In the genomic region with DNA sequence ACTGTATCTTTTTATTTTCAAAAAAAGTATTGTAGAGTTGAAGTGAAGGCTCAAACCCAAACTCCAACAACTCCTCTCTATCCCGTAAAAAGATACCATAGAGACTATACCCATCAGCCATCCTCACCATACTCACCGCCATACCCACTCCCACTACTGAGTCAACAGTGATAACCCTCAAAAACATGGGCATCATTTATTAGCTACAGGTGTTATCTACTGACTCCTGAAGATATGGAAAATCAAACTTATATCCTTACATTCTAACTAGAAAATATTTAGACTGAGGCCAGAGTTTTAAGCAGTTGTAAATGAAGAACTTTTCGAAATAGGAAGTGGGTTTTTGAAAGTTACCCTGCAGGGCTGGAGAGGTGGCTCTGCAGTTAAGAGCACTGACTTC, we compare ENCODE assay signal across 28 mouse cellular contexts. TPM values are rescaled to one million over a fixed set of nuclear protein-coding genes. Genes with fewer than 3 reads are reported as not detected.
DNase-seq lines count a peak whose midpoint lies in the region; ATAC-seq and TF ChIP-seq lines count a peak whose summit lies in the region.
"Had no signal": no experiment of that assay in that cellular context is flagged by ENCODE, and none has a peak within 500 bp of the region (broad histone marks: within the 10 kb centered on the region; RNA-seq: fewer than 3 reads in every experiment).

No protein-coding gene starts in this region.

- TF ChIP-seq POLR2A in MEL (IDR thresholded peaks at IDR 0.05; ENCODE audit: control insufficient read depth in 1 of 2, insufficient read depth in 1 of 2, low read depth in 1 of 2, low read length in 2 of 2, poor library complexity in 1 of 2), result no peak

- H3K79me2 ChIP-seq in MEL (ENCODE audit: control insufficient read depth, insufficient read depth, low read length, poor library complexity), result no peaks in the 10 kb centered on the region

- H3K4me2 ChIP-seq in heart, embryonic 13.5 days, result no peak overlapping the region
- no peak overlapping the region for H3K4me2 ChIP-seq in liver, embryonic 12.5 days
- no peak overlapping the region for H3K4me2 ChIP-seq in liver, postnatal 0 days (ENCODE audit: low read depth, low read length)
- H3K4me2 ChIP-seq: embryonic facial prominence, embryonic 13.5 days; embryonic facial prominence, embryonic 15.5 days; forebrain, embryonic 12.5 days had no signal

- H3K36me3 ChIP-seq in heart, embryonic 13.5 days, result peaks cover 8% of the 10 kb centered on the region; the same call in 1 of the 2 replicates
- peaks cover 18% of the 10 kb centered on the region for H3K36me3 ChIP-seq in liver, embryonic 12.5 days
- H3K36me3 ChIP-seq in liver, postnatal 0 days (replicated peaks; ENCODE audit: insufficient read depth, low read length), result no peaks in the 10 kb centered on the region
- peaks cover 0 to 22% of the 10 kb centered on the region in 2 experiments; a peak in 2 of 4 replicates for H3K36me3 ChIP-seq in MEL (ENCODE audit: control insufficient read depth in 1 of 2, insufficient read depth in 2 of 2, low read length in 2 of 2)
- H3K36me3 ChIP-seq: embryonic facial prominence, embryonic 13.5 days; embryonic facial prominence, embryonic 15.5 days had no signal

- H3K4me3 ChIP-seq in heart, embryonic 13.5 days, result no peak overlapping the region
- H3K4me3 ChIP-seq in liver, embryonic 12.5 days, result no peak overlapping the region
- no peak overlapping the region for H3K4me3 ChIP-seq in liver, postnatal 0 days (ENCODE audit: low read depth, low read length)
- no peak overlapping the region for H3K4me3 ChIP-seq in MEL (ENCODE audit: control insufficient read depth in 1 of 2, insufficient read depth in 1 of 2, low read depth in 2 of 2, low read length in 2 of 2)
- H3K4me3 ChIP-seq: embryonic facial prominence, embryonic 13.5 days; embryonic facial prominence, embryonic 15.5 days; erythroblast, embryonic 14.5 days; forebrain, embryonic 10.5 days; forebrain, embryonic 12.5 days had no signal

- 0 out of 2 replicates have a peak overlapping the region, but pooled peaks have one; percentile 12 for H3K27ac ChIP-seq in heart, embryonic 13.5 days (replicated peaks)
- H3K27ac ChIP-seq in liver, embryonic 12.5 days, result peak overlapping the region; percentile 73; the same call in 1 of the 2 replicates
- H3K27ac ChIP-seq in liver, postnatal 0 days (ENCODE audit: low read depth), result no peak overlapping the region
- peak overlapping the region; percentile 92 for H3K27ac ChIP-seq in MEL (ENCODE audit: control insufficient read depth, low read depth, low read length)
- H3K27ac ChIP-seq: embryonic facial prominence, embryonic 13.5 days; embryonic facial prominence, embryonic 15.5 days; forebrain, embryonic 10.5 days; forebrain, embryonic 12.5 days had no signal

- TF ChIP-seq CTCF in liver, postnatal 0 days (IDR thresholded peaks at IDR 0.05; ENCODE audit: low read depth), result no peak
- no peak for TF ChIP-seq CTCF in MEL (IDR thresholded peaks at IDR 0.05 in 2 of 3, conservative IDR thresholded peaks at IDR 0.05 in 1 of 3; ENCODE audit: control insufficient read depth in 1 of 3, insufficient read depth in 1 of 3, low read depth in 2 of 3, low read length in 3 of 3, poor library complexity in 1 of 3, severe bottlenecking in 1 of 3)

- 0 out of 2 replicates have a peak, but pooled peaks cover 3% of the 10 kb centered on the region for H3K4me1 ChIP-seq in heart, embryonic 13.5 days
- H3K4me1 ChIP-seq in liver, embryonic 12.5 days, result peaks cover 26% of the 10 kb centered on the region
- peaks cover 6% of the 10 kb centered on the region; the same call in 1 of the 2 replicates for H3K4me1 ChIP-seq in liver, postnatal 0 days (ENCODE audit: insufficient read depth)
- peaks cover 15 to 16% of the 10 kb centered on the region in 2 experiments for H3K4me1 ChIP-seq in MEL (ENCODE audit: control insufficient read depth in 1 of 2, insufficient read depth in 2 of 2, low read length in 2 of 2)
- H3K4me1 ChIP-seq: embryonic facial prominence, embryonic 13.5 days; embryonic facial prominence, embryonic 15.5 days; forebrain, embryonic 10.5 days; forebrain, embryonic 12.5 days had no signal

- no peak for TF ChIP-seq RAD21 in MEL (IDR thresholded peaks at IDR 0.05; ENCODE audit: low read depth, low read length)

- H3K9ac ChIP-seq in heart, embryonic 13.5 days, result no peak overlapping the region
- no peak overlapping the region for H3K9ac ChIP-seq in liver, embryonic 12.5 days
- H3K9ac ChIP-seq in liver, postnatal 0 days (replicated peaks), result no peak overlapping the region
- H3K9ac ChIP-seq in MEL (ENCODE audit: control insufficient read depth, low read depth, low read length, poor library complexity, severe bottlenecking), result no peak overlapping the region
- H3K9ac ChIP-seq: embryonic facial prominence, embryonic 13.5 days; embryonic facial prominence, embryonic 15.5 days; forebrain, embryonic 12.5 days had no signal

- intact Hi-C loops in heart, postnatal 25 days (cut with DNase I), result no loop called here

- H3K27me3 ChIP-seq in heart, embryonic 13.5 days (replicated peaks), result no peaks in the 10 kb centered on the region
- H3K27me3 ChIP-seq in liver, embryonic 12.5 days (replicated peaks), result no peaks in the 10 kb centered on the region
- no peaks in the 10 kb centered on the region for H3K27me3 ChIP-seq in liver, postnatal 0 days (ENCODE audit: insufficient read depth, low read length)
- H3K27me3 ChIP-seq in MEL (ENCODE audit: control insufficient read depth in 1 of 2, insufficient read depth in 2 of 2, low read length in 2 of 2), result no peaks in the 10 kb centered on the region
- H3K27me3 ChIP-seq: CH12.LX; embryonic facial prominence, embryonic 13.5 days; embryonic facial prominence, embryonic 15.5 days; forebrain, embryonic 12.5 days; Patski had no signal

- no peaks in the 10 kb centered on the region for H3K9me3 ChIP-seq in heart, embryonic 13.5 days
- no peaks in the 10 kb centered on the region for H3K9me3 ChIP-seq in liver, embryonic 12.5 days (replicated peaks)
- H3K9me3 ChIP-seq in liver, postnatal 0 days (ENCODE audit: low read length), result no peaks in the 10 kb centered on the region
- no peaks in the 10 kb centered on the region for H3K9me3 ChIP-seq in MEL (replicated peaks; ENCODE audit: insufficient read depth, low read length)
- H3K9me3 ChIP-seq: embryonic facial prominence, embryonic 13.5 days; embryonic facial prominence, embryonic 15.5 days; forebrain, embryonic 10.5 days; forebrain, embryonic 12.5 days had no signal

- no peak for TF ChIP-seq EP300 in liver, postnatal 0 days (IDR thresholded peaks at IDR 0.05; ENCODE audit: low read depth)
- TF ChIP-seq EP300 in MEL (IDR thresholded peaks at IDR 0.05; ENCODE audit: low read depth in 1 of 2, low read length in 2 of 2), result peak in 1 of 2 experiments; percentile 62; a peak in 3 of 4 replicates

- WGBS in heart, embryonic 13.5 days, result 91% methylated on average over 3 of the region's 3 CpGs
- 80% methylated on average over 3 of the region's 3 CpGs for WGBS in liver, embryonic 12.5 days (ENCODE audit: insufficient replicate concordance)
- WGBS in liver, postnatal 0 days (ENCODE audit: insufficient replicate concordance), result 88% methylated on average over 3 of the region's 3 CpGs

- no peak for ATAC-seq in heart, embryonic 13.5 days (ENCODE audit: extremely low read depth, insufficient number of reproducible peaks, low FRiP score, low TSS enrichment)
- 0 out of 2 replicates have a peak, but pooled peaks have one; percentile 31 for ATAC-seq in liver, embryonic 12.5 days
- ATAC-seq in liver, postnatal 0 days, result no peak
- ATAC-seq: activated CD4-positive, CD25-positive, alpha-beta regulatory T cell, adult 4 months; CD4-positive, CD25-positive, alpha-beta regulatory T cell, adult 4 months; forebrain, embryonic 14.5 days; forebrain, embryonic 16.5 days had no signal

- DNase-seq in heart, postnatal 25 days (ENCODE audit: low spot score), result no peak
- DNase-seq in liver, postnatal 0 days, result no peak
- peak; percentile 55 for DNase-seq in MEL (ENCODE audit: low read depth, low spot score)
- no peak for DNase-seq in spleen, postnatal 14 days (ENCODE audit: low spot score in 2 of 2)
- no peak for DNase-seq in adrenal gland, adult 2 months
- DNase-seq: adrenal gland, postnatal 10 days; adrenal gland, postnatal 25 days; B cell, adult 2 months; cerebellum, adult 11 months; cerebellum, adult 18-20 months; cerebellum, adult 8-10 months; cerebellum, adult 9-11 months; cerebellum, postnatal 14 days; cerebellum, postnatal 36 days; embryo, embryonic 11 days had no signal

TF ChIP-seq in MEL, 35 proteins besides CTCF, POLR2A, EP300 and RAD21 (continues in another document):
- TF ChIP-seq NELFE (IDR thresholded peaks at IDR 0.05; ENCODE audit: low read depth, low read length), result no peak
- TF ChIP-seq ETS1 (IDR thresholded peaks at IDR 0.05; ENCODE audit: low read depth, low read length), result peak; percentile 47; the same call in 1 of the 2 replicates
- no peak for TF ChIP-seq USF2 (IDR thresholded peaks at IDR 0.05; ENCODE audit: borderline replicate concordance in 1 of 2, insufficient read depth in 1 of 2, low read depth in 1 of 2, low read length in 2 of 2)
- TF ChIP-seq ZMIZ1 (IDR thresholded peaks at IDR 0.05; ENCODE audit: low read depth, low read length), result no peak
- no peak for TF ChIP-seq MYC (IDR thresholded peaks at IDR 0.05; ENCODE audit: low read depth, low read length)
- TF ChIP-seq NRF1 (IDR thresholded peaks at IDR 0.05; ENCODE audit: insufficient read depth, low read depth, low read length, poor library complexity, severe bottlenecking), result no peak

RNA-seq across cellular contexts. Expression of a gene that starts 32.8 kb away (rescaled TPM):
- polyA plus RNA-seq in heart, embryonic 13.5 days (2015; fragmentation: Nextera tagmentation; extraction: Ambion mirVana), result 5.7 and 5.8 TPM in 2 replicates
- 1 to 10 TPM; 3.5 to 3.8 TPM for total RNA-seq in heart, postnatal 25 days (2021)
- 7.0 and 7.5 TPM in 2 replicates for polyA plus RNA-seq in liver, embryonic 12.5 days (2016; fragmentation: Nextera tagmentation; extraction: Ambion mirVana)
- 1.2 and 1.3 TPM in 2 replicates for polyA plus RNA-seq in liver, postnatal 0 days (2015; fragmentation: Nextera tagmentation; extraction: Ambion mirVana)
- total RNA-seq in MEL (2012; rRNA removed), result 4.1 and 4.8 TPM in 2 replicates
- 1 to 10 TPM in 1 of 2 experiments, not detected in 1; 3.9 TPM for polyA plus RNA-seq in MEL (2012; ENCODE audit: insufficient read depth in 1 of 2, insufficient read length in 2 of 2, low read depth in 1 of 2, low replicate concordance in 2 of 2, missing spikeins in 1 of 2)
- total RNA-seq in adrenal gland, adult 2 months (2021), result 1 to 10 TPM; 3.1 to 4.0 TPM
- 0.73 and 0.79 TPM in 2 replicates for polyA plus RNA-seq in adrenal gland, adult 2 months (2012; rRNA removed)

RNA-seq across cellular contexts. Expression of a gene that starts 33.1 kb away (rescaled TPM):
- 48.5 and 49.0 TPM in 2 replicates for polyA plus RNA-seq in heart, embryonic 13.5 days (2015; fragmentation: Nextera tagmentation; extraction: Ambion mirVana)
- 10 to 100 TPM; 50.2 to 51.6 TPM for total RNA-seq in heart, postnatal 25 days (2021)
- polyA plus RNA-seq in liver, embryonic 12.5 days (2016; fragmentation: Nextera tagmentation; extraction: Ambion mirVana), result 48.3 and 48.7 TPM in 2 replicates
- 21.7 and 22.6 TPM in 2 replicates for polyA plus RNA-seq in liver, postnatal 0 days (2015; fragmentation: Nextera tagmentation; extraction: Ambion mirVana)
- 17.7 and 22.2 TPM in 2 replicates for total RNA-seq in MEL (2012; rRNA removed)
- 100 to 1,000 TPM; 106 to 164 TPM for polyA plus RNA-seq in MEL (2012; ENCODE audit: insufficient read depth in 1 of 2, insufficient read length in 2 of 2, low read depth in 1 of 2, low replicate concordance in 2 of 2, missing spikeins in 1 of 2)
- total RNA-seq in adrenal gland, adult 2 months (2021), result 10 to 100 TPM; 61.0 to 70.2 TPM
- 56.1 and 77.6 TPM in 2 replicates for polyA plus RNA-seq in adrenal gland, adult 2 months (2012; rRNA removed)
